Mouse (Mus musculus): ENCODE measurements around the gene Smcr8.

GRCm38 (mm10) chr11:60828903-60829302 lies 51.6 kb downstream of the Smcr8 start:
- TF ChIP-seq POLR2A (IDR thresholded peaks at IDR 0.05; ENCODE audit: control insufficient read depth, low read depth, low read length): no peak
- TF ChIP-seq CTCF (IDR thresholded peaks at IDR 0.05; ENCODE audit: control insufficient read depth, insufficient read depth, insufficient replicate concordance, low read depth, low read length): no peak

Measured in testis, adult 2 months (tissue).